ENCODE assay signal across 12 mouse cellular contexts in genomic region chr9:64312128-64312527, GRCm38 (mm10). TPM values are rescaled to one million over a fixed set of nuclear protein-coding genes. Genes with fewer than 3 reads are reported as not detected.
A peak's percentile ranks its signal among the peaks of the same experiment; 100 is the strongest.
DNase-seq lines count a peak whose midpoint lies in the region; ATAC-seq and TF ChIP-seq lines count a peak whose summit lies in the region.
"Had no signal": no experiment of that assay in that cellular context is flagged by ENCODE, and none has a peak within 500 bp of the region (broad histone marks: within the 10 kb centered on the region; RNA-seq: fewer than 3 reads in every experiment).

No protein-coding gene starts in this region.

- ATAC-seq in lung, postnatal 0 days, result no peak
- ATAC-seq: inflammation-experienced regulatory T-cells, adult 6 months had no signal

- no peaks in the 10 kb centered on the region for H3K79me2 ChIP-seq in heart, adult 2 months (replicated peaks; ENCODE audit: control insufficient read depth, insufficient read depth, low read length)

- H3K4me3 ChIP-seq in heart, adult 2 months, result no peak overlapping the region
- no peak overlapping the region for H3K4me3 ChIP-seq in lung, postnatal 0 days (ENCODE audit: low read depth, low read length)
- no peak overlapping the region for H3K4me3 ChIP-seq in lung, adult 2 months (replicated peaks; ENCODE audit: extremely low read depth, low read depth, low read length)

- H3K27me3 ChIP-seq in heart, adult 2 months (ENCODE audit: control insufficient read depth, insufficient read depth, low read length), result no peaks in the 10 kb centered on the region
- H3K27me3 ChIP-seq in lung, postnatal 0 days (replicated peaks; ENCODE audit: insufficient read depth, low read length), result no peaks in the 10 kb centered on the region

- no peak overlapping the region for H3K4me2 ChIP-seq in lung, postnatal 0 days (replicated peaks; ENCODE audit: low read depth, low read length)

- intact Hi-C loops in heart, adult 2 months (cut with DNase I), result no loop called here
- intact Hi-C loops in heart, postnatal 10 days (cut with DNase I), result no loop called here
- intact Hi-C loops in heart, postnatal 14 days (cut with DNase I), result no loop called here

- no peaks in the 10 kb centered on the region; the same call in 1 of the 2 replicates for H3K36me3 ChIP-seq in heart, adult 2 months (ENCODE audit: control insufficient read depth, insufficient read depth, low read length)
- peaks cover 22% of the 10 kb centered on the region for H3K36me3 ChIP-seq in lung, postnatal 0 days (ENCODE audit: insufficient read depth, low read length)

- H3K9me3 ChIP-seq in lung, postnatal 0 days (ENCODE audit: low read length), result no peaks in the 10 kb centered on the region

- no peak overlapping the region for H3K9ac ChIP-seq in heart, adult 2 months (ENCODE audit: low read depth, low read length)
- no peak overlapping the region for H3K9ac ChIP-seq in lung, postnatal 0 days (replicated peaks; ENCODE audit: low read depth)

- 45% methylated on average over 1 of the region's 1 CpGs for WGBS in heart, adult 2 months
- 54% methylated on average over 1 of the region's 1 CpGs for WGBS in lung, postnatal 0 days
- 47% methylated on average over 1 of the region's 1 CpGs for WGBS in lung, adult 2 months

- H3K27ac ChIP-seq in heart, adult 2 months, result no peak overlapping the region
- no peak overlapping the region for H3K27ac ChIP-seq in lung, postnatal 0 days (ENCODE audit: low read length)

- TF ChIP-seq CTCF in heart, adult 2 months (IDR thresholded peaks at IDR 0.05), result peak; percentile 38
- peak; percentile 30; the same call in 1 of the 2 replicates for TF ChIP-seq CTCF in lung, postnatal 0 days (IDR thresholded peaks at IDR 0.05)
- no peak for TF ChIP-seq CTCF in lung, adult 2 months (IDR thresholded peaks at IDR 0.05; ENCODE audit: insufficient read depth, low read length)

- no peak for TF ChIP-seq POLR2A in heart, adult 2 months (IDR thresholded peaks at IDR 0.05; ENCODE audit: insufficient read depth, low read depth, low read length)
- TF ChIP-seq POLR2A in lung, adult 2 months (IDR thresholded peaks at IDR 0.05; ENCODE audit: borderline replicate concordance, extremely low read depth, low read depth, low read length), result no peak

- DNase-seq in heart, adult 2 months, result no peak
- DNase-seq in heart, postnatal 10 days, result no peak
- no peak for DNase-seq in lung, postnatal 0 days (ENCODE audit: low spot score)
- DNase-seq in lung, adult 2 months, result no peak
- peak; percentile 46 for DNase-seq in ES-CJ7 (ENCODE audit: low read depth, low spot score)
- DNase-seq in induced T-regulatory cell, adult 2 months (ENCODE audit: low read depth), result peak; percentile 12
- DNase-seq in heart, postnatal 14 days, result no peak
- DNase-seq in urinary bladder, postnatal 4 days (ENCODE audit: low spot score in 2 of 2), result no peak
- DNase-seq: adrenal gland, adult 2 months; layer of hippocampus, postnatal 36 days; right cerebral cortex, adult 18-20 months had no signal

- no peaks in the 10 kb centered on the region for H3K4me1 ChIP-seq in heart, adult 2 months (ENCODE audit: control insufficient read depth, insufficient read depth, low read length)
- H3K4me1 ChIP-seq in lung, postnatal 0 days (ENCODE audit: insufficient read depth, low read depth, low read length), result no peaks in the 10 kb centered on the region
- H3K4me1 ChIP-seq in lung, adult 2 months (ENCODE audit: control insufficient read depth, insufficient read depth, low read length), result no peaks in the 10 kb centered on the region

- TF ChIP-seq EP300 in heart, adult 2 months (IDR thresholded peaks at IDR 0.05; ENCODE audit: insufficient read depth, low read depth, low read length), result no peak
- no peak for TF ChIP-seq EP300 in lung, postnatal 0 days (IDR thresholded peaks at IDR 0.05)

RNA-seq across cellular contexts. Expression of gene Dis3l, which starts 29.0 kb away (rescaled TPM):
- total RNA-seq in heart, adult 2 months (2021), result 10 to 100 TPM; 24.5 to 24.6 TPM
- polyA plus RNA-seq in heart, adult 2 months (2012; rRNA removed), result 10.6 and 18.6 TPM in 2 replicates
- 10 to 100 TPM; 17.4 to 21.3 TPM for total RNA-seq in heart, postnatal 10 days (2021)
- 8.1 and 9.6 TPM in 2 replicates for polyA plus RNA-seq in lung, postnatal 0 days (2015; fragmentation: Nextera tagmentation; extraction: Ambion mirVana)
- 8.2 and 8.9 TPM in 2 replicates for polyA plus RNA-seq in lung, adult 2 months (2012; rRNA removed)
- total RNA-seq in heart, postnatal 14 days (2021), result 10 to 100 TPM; 22.6 to 25.1 TPM

RNA-seq across cellular contexts. Expression of gene Tipin, which starts 30.7 kb away (rescaled TPM):
- 1 to 10 TPM; 9.2 to 9.3 TPM for total RNA-seq in heart, adult 2 months (2021)
- 3.8 and 7.2 TPM in 2 replicates for polyA plus RNA-seq in heart, adult 2 months (2012; rRNA removed)
- 10 to 100 TPM; 26.6 to 28.9 TPM for total RNA-seq in heart, postnatal 10 days (2021)
- 59.8 and 70.2 TPM in 2 replicates for polyA plus RNA-seq in lung, postnatal 0 days (2015; fragmentation: Nextera tagmentation; extraction: Ambion mirVana)
- polyA plus RNA-seq in lung, adult 2 months (2012; rRNA removed), result 2.5 and 4.9 TPM in 2 replicates
- 10 to 100 TPM; 11.2 to 12.1 TPM for total RNA-seq in heart, postnatal 14 days (2021)

RNA-seq across cellular contexts. Expression of gene Map2k1, which starts 58.7 kb away (rescaled TPM):
- 10 to 100 TPM; 47.2 to 47.5 TPM for total RNA-seq in heart, adult 2 months (2021)
- 30.0 and 43.3 TPM in 2 replicates for polyA plus RNA-seq in heart, adult 2 months (2012; rRNA removed)
- total RNA-seq in heart, postnatal 10 days (2021), result 10 to 100 TPM; 59.6 to 65.1 TPM
- polyA plus RNA-seq in lung, postnatal 0 days (2015; fragmentation: Nextera tagmentation; extraction: Ambion mirVana), result 67.1 and 77.6 TPM in 2 replicates
- 35.0 and 50.8 TPM in 2 replicates for polyA plus RNA-seq in lung, adult 2 months (2012; rRNA removed)
- 10 to 100 TPM; 50.0 to 52.9 TPM for total RNA-seq in heart, postnatal 14 days (2021)

Comparison
In these comparisons a context has a peak if more than half of its experiments do, and no peak if none do; other contexts are left out.
1. DNase-seq: peak in ES-CJ7 (single experiment) and induced T-regulatory cell, adult 2 months (single experiment); none in heart, adult 2 months (0 of 2), heart, postnatal 10 days (0 of 2), lung, postnatal 0 days (single experiment), lung, adult 2 months (single experiment), heart, postnatal 14 days (0 of 2) and urinary bladder, postnatal 4 days (0 of 2).